Mouse (Mus musculus) testis, adult 2 months (tissue): ENCODE measurements around the gene Olfr1424. TPM values are rescaled to one million over a fixed set of nuclear protein-coding genes. Genes with fewer than 3 reads are reported as not detected.

Experiments used
- H3K27ac ChIP-seq: fragments of 200-500 bp; 2 replicates; pipeline ENCODE4 v1.5.1; 2012; ENCODE audit warnings: low read depth, low read length; ENCODE audit not compliant: control insufficient read depth, insufficient read depth
- H3K27me3 ChIP-seq: fragments of 200-500 bp; 2 replicates; pipeline ENCODE4 v1.6.1; 2012; ENCODE audit warnings: mild to moderate bottlenecking, low read length, moderate library complexity; ENCODE audit not compliant: control insufficient read depth, insufficient read depth
- H3K36me3 ChIP-seq: fragments of 200-500 bp; 2 replicates; pipeline ENCODE4 v1.6.1; 2012; ENCODE audit warnings: mild to moderate bottlenecking, low read length; ENCODE audit not compliant: control insufficient read depth, insufficient read depth
- H3K4me1 ChIP-seq: fragments of 200-500 bp; 2 replicates; pipeline ENCODE4 v1.6.1; 2012; ENCODE audit warnings: low read length; ENCODE audit not compliant: control insufficient read depth, insufficient read depth
- H3K4me3 ChIP-seq: fragments of 200-500 bp; 2 replicates; pipeline ENCODE4 v1.5.1; 2012; ENCODE audit warnings: low read depth, mild to moderate bottlenecking, low read length, moderate library complexity, mixed read lengths; ENCODE audit not compliant: control insufficient read depth
- CTCF ChIP-seq: fragments of 200-500 bp; IDR thresholded peaks from 2 replicates; pipeline ENCODE4 v1.5.1; 2012; ENCODE audit warnings: low read depth, mild to moderate bottlenecking, inconsistent platforms, low read length, moderate library complexity; ENCODE audit not compliant: control insufficient read depth, insufficient read depth, insufficient replicate concordance
- POLR2A ChIP-seq: fragments of 200-500 bp; IDR thresholded peaks from 2 replicates; pipeline ENCODE4 v1.6.1; 2012; ENCODE audit warnings: low read depth, mild to moderate bottlenecking, inconsistent platforms, low read length, moderate library complexity; ENCODE audit not compliant: control insufficient read depth
- polyA plus RNA-seq: library from polyadenylated mRNA; depleted of rRNA; stranded (reverse); fragments of >200 nt; gene quantifications from 2 replicates; pipeline ENCODE4 v1.2.3, GENCODE M21; 2012; rRNA removed

The Olfr1424 gene
- polyA plus RNA-seq, 1 experiment = 0.12 TPM

GRCm38 (mm10) chr19:12011560-12012556 lies 50.6 kb downstream of the Olfr1424 start:
- Histone ChIP-seq H3K4me1 (peaks cover 6% of the 10 kb centered on the region), H3K36me3 (no peaks in the 10 kb centered on the region), H3K27me3 (no peaks in the 10 kb centered on the region), H3K4me3 (peak overlapping the region; percentile 90), H3K27ac (peak overlapping the region; percentile 66)
- no peak for TF ChIP-seq POLR2A
- TF ChIP-seq CTCF = peak; percentile 80

- H3K36me3 ChIP-seq = no peaks in the 10 kb centered on the region
- no peaks in the 10 kb centered on the region for H3K27me3 ChIP-seq
- no peak overlapping the region for H3K27ac ChIP-seq
- TF ChIP-seq POLR2A = no peak
- TF ChIP-seq CTCF = no peak
- peaks cover 9% of the 10 kb centered on the region for H3K4me1 ChIP-seq
- H3K4me3 ChIP-seq = peak overlapping the region; percentile 53; the same call in 1 of the 2 replicates
These were observed 51.4 kb downstream of the Olfr1424 start for GRCm38 (mm10) chr19:12010916-12011559.

DNA sequence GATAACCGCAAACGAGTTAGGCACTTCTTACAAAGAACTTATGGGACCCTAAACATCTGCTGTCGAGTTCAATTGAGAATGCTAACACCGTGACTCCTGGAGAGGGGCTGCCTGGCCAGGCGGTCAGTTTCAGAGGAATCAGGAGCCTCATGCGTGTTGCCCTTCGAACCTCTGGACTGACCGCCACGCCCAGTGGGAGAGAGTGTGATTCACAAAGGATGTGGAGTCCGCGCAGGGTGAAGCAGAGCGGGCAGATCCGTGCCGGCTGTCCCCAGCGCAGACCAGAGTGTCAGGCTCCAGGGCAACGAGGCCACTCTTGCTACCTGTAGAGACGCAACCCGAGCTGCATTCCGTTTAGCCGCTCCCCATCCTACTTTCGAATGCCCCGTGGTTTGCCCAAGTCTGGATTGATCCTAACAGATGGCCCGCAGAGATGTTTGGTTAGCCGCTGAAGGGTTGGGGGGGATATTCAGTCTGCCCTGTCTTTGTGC lies 52.2 kb downstream of the Olfr1424 start:
- Histone ChIP-seq H3K36me3 (no peaks in the 10 kb centered on the region), H3K27me3 (no peaks in the 10 kb centered on the region), H3K27ac (peak overlapping the region; percentile 34), H3K4me3 (peak overlapping the region; percentile 65), H3K4me1 (peaks cover 12% of the 10 kb centered on the region)
- TF ChIP-seq CTCF = no peak
- 0 out of 2 replicates have a peak, but pooled peaks have one; percentile 39 for TF ChIP-seq POLR2A

DNA sequence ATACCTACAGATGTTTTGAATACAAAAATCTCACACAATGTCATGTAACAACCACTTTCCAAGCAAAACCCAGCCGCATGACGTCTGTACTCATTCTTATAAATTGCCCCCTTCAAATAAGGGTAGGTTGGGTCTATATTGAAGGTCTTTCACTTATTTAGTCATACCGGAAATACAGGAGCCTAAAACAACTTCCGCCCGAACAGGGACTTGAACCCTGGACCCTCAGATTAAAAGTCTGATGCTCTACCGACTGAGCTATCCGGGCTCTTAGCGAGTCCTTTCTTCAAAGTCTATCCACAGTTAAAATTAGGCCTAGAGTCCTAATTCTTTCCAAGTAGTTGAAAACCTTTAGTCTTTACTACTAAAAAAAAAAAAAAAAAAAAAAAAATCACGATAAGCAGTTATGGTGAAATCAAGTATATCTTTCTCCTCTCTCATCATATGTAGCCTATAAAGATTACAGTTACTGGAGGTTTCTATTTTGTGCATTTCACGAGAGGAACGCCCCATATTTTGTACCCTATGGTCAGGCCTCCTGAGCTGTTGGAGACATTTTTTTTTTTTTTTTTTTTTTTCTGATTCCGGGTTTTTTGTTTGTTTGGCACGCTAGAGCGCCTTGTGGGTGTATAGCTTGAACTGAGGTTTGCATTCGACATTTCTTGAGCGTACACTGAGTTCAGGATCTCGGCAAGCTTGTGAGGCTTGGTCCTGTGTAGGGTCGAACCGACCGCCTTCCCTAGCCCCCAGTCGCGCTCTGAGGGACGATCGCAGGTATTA lies 52.8 kb downstream of the Olfr1424 start:
- TF ChIP-seq POLR2A (no peak), CTCF (no peak)
- H3K27me3 ChIP-seq = no peaks in the 10 kb centered on the region
- H3K27ac ChIP-seq = peak overlapping the region; percentile 34; the same call in 1 of the 2 replicates
- peak overlapping the region; percentile 65 for H3K4me3 ChIP-seq
- H3K36me3 ChIP-seq = no peaks in the 10 kb centered on the region
- peaks cover 13% of the 10 kb centered on the region for H3K4me1 ChIP-seq

Other genes with a start within 250 kb of the Olfr1424 start
- gene Stx3, start 243.3 kb downstream of the Olfr1424 start, polyA plus RNA-seq = 0.61 and 0.87 TPM in 2 replicates
- not detected in 2 replicates for gene Olfr1417, start 223.5 kb downstream of the Olfr1424 start, polyA plus RNA-seq
- not detected in 2 replicates for gene Olfr1418, start 201.6 kb downstream of the Olfr1424 start, polyA plus RNA-seq
- 0.05 and 0.06 TPM in 2 replicates for gene Olfr1419, start 187.6 kb downstream of the Olfr1424 start, polyA plus RNA-seq
- not detected in 2 replicates for gene Olfr1420, start 176.1 kb downstream of the Olfr1424 start, polyA plus RNA-seq
- gene Patl1, start 150.3 kb downstream of the Olfr1424 start, polyA plus RNA-seq = 6.6 and 8.2 TPM in 2 replicates
- gene Osbp, start 96.7 kb downstream of the Olfr1424 start, polyA plus RNA-seq = 23.0 and 24.4 TPM in 2 replicates
- gene Olfr1423, start 21.4 kb downstream of the Olfr1424 start, polyA plus RNA-seq = not detected in 2 replicates
- gene Olfr1425, start 15.0 kb upstream of the Olfr1424 start, polyA plus RNA-seq = not detected in 2 replicates
- not detected in 2 replicates for gene Olfr1426, start 29.3 kb upstream of the Olfr1424 start, polyA plus RNA-seq
- gene Olfr1427, start 40.7 kb upstream of the Olfr1424 start, polyA plus RNA-seq = not detected in 2 replicates
- gene Olfr1428, start 53.2 kb upstream of the Olfr1424 start, polyA plus RNA-seq = 0.09 TPM in 1 of 2 replicates, not detected in the other
- 0.10 and 0.16 TPM in 2 replicates for gene Olfr76, start 60.5 kb upstream of the Olfr1424 start, polyA plus RNA-seq
- not detected in 2 replicates for gene Olfr1555-ps1, start 107.4 kb upstream of the Olfr1424 start, polyA plus RNA-seq
- not detected in 2 replicates for gene Olfr1431, start 138.0 kb upstream of the Olfr1424 start, polyA plus RNA-seq
- 0.09 and 0.12 TPM in 2 replicates for gene Olfr1432, start 169.9 kb upstream of the Olfr1424 start, polyA plus RNA-seq
- gene Olfr262, start 179.0 kb upstream of the Olfr1424 start, polyA plus RNA-seq = 0.26 and 0.52 TPM in 2 replicates
- 0.10 TPM in 1 of 2 replicates, not detected in the other for gene Olfr235, start 198.3 kb upstream of the Olfr1424 start, polyA plus RNA-seq
- not detected in 2 replicates for gene Olfr1434, start 217.2 kb upstream of the Olfr1424 start, polyA plus RNA-seq
- gene Olfr1436, start 236.4 kb upstream of the Olfr1424 start, polyA plus RNA-seq = not detected in 2 replicates